Mouse (Mus musculus) lung, postnatal 0 days (tissue): Measurements from ENCODE around the gene Ppp2r2d. TPM values are rescaled to one million over a fixed set of nuclear protein-coding genes. Genes with fewer than 3 reads are reported as not detected.

Source experiments
- ATAC-seq: fragments of 200-750 bp; cut with Nextera tagmentation; 2 replicates; pipeline ENCODE4 v1.8.0; 2017; ENCODE audit warnings: moderate library complexity
- DNase-seq: peaks from one replicate; pipeline ENCODE4 v3.0.0-alpha.2; 2016; ENCODE audit warnings: low spot score
- H3K27ac ChIP-seq: fragments of 300-500 bp; sonication (generic); 2 replicates; pipeline ENCODE4 v1.5.1; 2014; ENCODE audit warnings: antibody characterized with exemption, mild to moderate bottlenecking, low read length, mixed read lengths
- H3K27me3 ChIP-seq: fragments of 300-500 bp; sonication (generic); replicated peaks from 2 replicates; pipeline ENCODE4 v1.6.1; 2014; ENCODE audit warnings: low read length, mixed read lengths; ENCODE audit not compliant: insufficient read depth
- H3K36me3 ChIP-seq: fragments of 300-500 bp; sonication (generic); 2 replicates; pipeline ENCODE4 v1.6.1; 2014; ENCODE audit warnings: low read length, mixed read lengths; ENCODE audit not compliant: insufficient read depth
- H3K4me1 ChIP-seq: fragments of 300-500 bp; sonication (generic); 2 replicates; pipeline ENCODE4 v1.6.1; 2014; ENCODE audit warnings: antibody characterized with exemption, low read depth, low read length, mixed read lengths; ENCODE audit not compliant: insufficient read depth
- H3K4me2 ChIP-seq: fragments of 300-500 bp; sonication (generic); replicated peaks from 2 replicates; pipeline ENCODE4 v1.6.1; 2014; ENCODE audit warnings: low read depth, mild to moderate bottlenecking, low read length, moderate library complexity, mixed read lengths
- H3K4me3 ChIP-seq: fragments of 300-500 bp; sonication (generic); 2 replicates; pipeline ENCODE4 v1.5.1; 2014; ENCODE audit warnings: low read depth, low read length
- H3K9ac ChIP-seq: fragments of 300-500 bp; sonication (generic); replicated peaks from 2 replicates; pipeline ENCODE4 v1.6.1; 2014; ENCODE audit warnings: low read depth, mild to moderate bottlenecking
- H3K9me3 ChIP-seq: fragments of 300-500 bp; sonication (generic); 2 replicates; pipeline ENCODE4 v1.6.1; 2016; ENCODE audit warnings: low read length, mixed read lengths
- CTCF ChIP-seq: IDR thresholded peaks from 2 replicates; pipeline ENCODE4 v1.5.1; 2016; ENCODE audit warnings: antibody characterized with exemption, mild to moderate bottlenecking
- EP300 ChIP-seq: IDR thresholded peaks from 2 replicates; pipeline ENCODE4 v1.6.1; 2016; ENCODE audit warnings: antibody characterized with exemption, mild to moderate bottlenecking, control low read depth
- WGBS: fragments of 180-500 bp; shearing (Covaris S2); extraction: QIAGEN DNeasy Blood & Tissue Kit; methylation state at CpG from one replicate; pipeline ENCODE4 v1.1.7; 2014; 5-methylcytosine and 5-hydroxymethylcytosine counted together
- polyA plus RNA-seq: library from polyadenylated mRNA; unstranded; fragments of >200 nt; fragmentation: Nextera tagmentation; extraction: Ambion mirVana; gene quantifications from 2 replicates; pipeline ENCODE4 v1.2.1, GENCODE M21; 2015

The Ppp2r2d gene
- polyA plus RNA-seq, 1 experiment from 2014 or later = 29.5 TPM

- Histone ChIP-seq H3K27ac (peak within 1 kb of the TSS; percentile 92), H3K4me2 (peak within 1 kb of the TSS; percentile 91), H3K36me3 (no peaks in the 10 kb centered on the region), H3K9ac (peak within 1 kb of the TSS; percentile 90), H3K27me3 (no peaks in the 10 kb centered on the region), H3K9me3 (no peaks in the 10 kb centered on the region), H3K4me1 (peaks cover 26% of the 10 kb centered on the region), H3K4me3 (peak within 1 kb of the TSS; percentile 86)
- ATAC-seq (peak; percentile 92), DNase-seq (peak; percentile 98)
- under 1% methylated on average over 59 of the region's 66 CpGs for WGBS
- TF ChIP-seq CTCF = no peak
These were observed 63.7 kb downstream of the Ppp2r2d start, which contains the start of gene Bnip3 for GRCm38 (mm10) chr7:138909277-138910192. TSS of gene Bnip3 (minus strand) at chr7:138909519.

- peak overlapping the region; percentile 86 for H3K4me3 ChIP-seq
- DNase-seq = no peak
- no peak for ATAC-seq
These were observed 64.3 kb downstream of the Ppp2r2d start for GRCm38 (mm10) chr7:138910193-138910562.

GRCm38 (mm10) chr7:138913616-138914015 lies 67.7 kb downstream of the Ppp2r2d start:
- Histone ChIP-seq H3K27ac (no peak overlapping the region), H3K9me3 (no peaks in the 10 kb centered on the region), H3K4me2 (no peak overlapping the region), H3K27me3 (no peaks in the 10 kb centered on the region), H3K4me3 (no peak overlapping the region), H3K36me3 (no peaks in the 10 kb centered on the region), H3K4me1 (peaks cover 15% of the 10 kb centered on the region), H3K9ac (no peak overlapping the region)
- DNase-seq (no peak), ATAC-seq (no peak)
- TF ChIP-seq EP300 (no peak), CTCF (no peak)
- WGBS = 68% methylated on average over 3 of the region's 3 CpGs

More at GRCm38 (mm10) chr7:138910193-138910562, 64.3 kb downstream of the Ppp2r2d start:
- 18% methylated on average over 7 of the region's 7 CpGs for WGBS
- Histone ChIP-seq H3K9me3 (no peaks in the 10 kb centered on the region), H3K4me2 (peak overlapping the region; percentile 91), H3K27me3 (no peaks in the 10 kb centered on the region), H3K4me1 (peaks cover 26% of the 10 kb centered on the region), H3K27ac (peak overlapping the region; percentile 63), H3K36me3 (no peaks in the 10 kb centered on the region), H3K9ac (0 out of 2 replicates have a peak overlapping the region, but pooled peaks have one; percentile 3)
- 0 out of 2 replicates have a peak, but pooled peaks have one; percentile 6 for TF ChIP-seq EP300
- TF ChIP-seq CTCF = no peak

GRCm38 (mm10) chr7:138919156-138919944 lies 73.5 kb downstream of the Ppp2r2d start:
- WGBS = under 1% methylated on average over 26 of the region's 26 CpGs
- Histone ChIP-seq H3K4me2 (peak overlapping the region; percentile 51), H3K27ac (peak overlapping the region; percentile 95), H3K36me3 (no peaks in the 10 kb centered on the region), H3K9ac (no peak overlapping the region), H3K9me3 (no peaks in the 10 kb centered on the region), H3K4me1 (peaks cover 4% of the 10 kb centered on the region), H3K27me3 (no peaks in the 10 kb centered on the region), H3K4me3 (peak overlapping the region; percentile 19)
- ATAC-seq (peak; percentile 95), DNase-seq (peak; percentile 99)
- TF ChIP-seq EP300 (peak; percentile 100), CTCF (peak; percentile 62)

GRCm38 (mm10) chr7:138921611-138922010 lies 75.7 kb downstream of the Ppp2r2d start:
- H3K27me3 ChIP-seq = no peaks in the 10 kb centered on the region
- WGBS = 88% methylated on average over 8 of the region's 8 CpGs
- no peak overlapping the region for H3K4me3 ChIP-seq
- H3K4me1 ChIP-seq = peaks cover 4% of the 10 kb centered on the region
- ATAC-seq (no peak), DNase-seq (no peak)
- TF ChIP-seq CTCF (no peak), EP300 (no peak)
- H3K9me3 ChIP-seq = no peaks in the 10 kb centered on the region
- H3K27ac ChIP-seq = no peak overlapping the region
- no peaks in the 10 kb centered on the region for H3K36me3 ChIP-seq
- H3K4me2 ChIP-seq = no peak overlapping the region
- no peak overlapping the region for H3K9ac ChIP-seq
